Mouse (Mus musculus): ENCODE measurements around the gene 9530003J23Rik.
"Not testable (repeated sequence)": the region's sequence is repeated elsewhere in the genome, so short reads cannot be mapped to it uniquely, and the experiment has no call there.

The 9530003J23Rik gene

DNA sequence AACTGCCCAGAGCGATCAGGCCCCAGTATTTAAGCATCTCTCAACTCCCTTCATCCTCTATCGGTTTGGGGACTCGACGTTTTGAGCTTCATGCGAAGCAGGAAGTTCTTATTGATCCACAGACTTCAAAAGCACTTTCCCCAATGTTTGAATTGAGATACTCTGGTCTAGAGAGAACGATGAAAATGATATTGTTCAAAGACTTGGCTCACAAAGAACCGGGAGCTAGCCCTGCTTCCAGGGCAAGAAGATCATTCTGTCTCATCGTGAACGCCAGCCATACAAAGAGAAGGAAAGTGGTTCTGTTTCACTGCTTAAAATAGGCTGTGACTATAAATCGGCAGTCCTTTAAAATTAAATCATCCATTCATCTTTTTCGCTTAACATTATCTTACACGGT lies at the start of gene 9530003J23Rik:
TSS of gene 9530003J23Rik (minus strand) at position 101 of the 400 bp plus-strand sequence.
- no peak for DNase-seq (ENCODE audit: low spot score in 2 of 2)

DNA sequence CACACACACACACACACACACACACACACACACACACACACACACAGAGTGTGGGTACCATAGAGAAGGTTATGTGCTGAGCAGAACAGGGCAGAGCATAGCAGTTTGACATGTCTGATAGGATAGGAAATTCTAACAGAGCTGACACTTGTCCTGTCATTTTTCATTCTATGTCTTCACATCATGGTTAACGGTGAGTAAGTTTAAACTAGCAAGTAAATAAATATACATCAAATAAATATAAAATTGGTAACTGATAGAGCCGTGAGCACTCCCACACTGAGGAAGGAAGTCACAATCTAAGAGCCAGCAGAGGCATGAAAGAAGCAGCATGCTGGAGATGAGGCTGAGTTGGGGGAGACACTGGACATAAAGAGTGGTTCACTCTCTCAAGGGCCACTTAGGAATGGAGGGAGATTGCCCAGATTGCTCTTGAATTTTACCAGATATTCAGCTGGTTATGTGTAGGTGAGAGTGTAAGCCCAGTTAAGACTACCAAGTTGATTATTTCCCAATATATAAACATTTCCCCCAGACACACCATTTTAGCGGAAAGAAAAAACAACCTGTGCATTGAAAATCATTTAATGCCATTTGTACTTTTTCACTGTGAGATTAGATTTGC lies 48.8 kb upstream of the 9530003J23Rik start:
- DNase-seq (ENCODE audit: low spot score in 2 of 2): no peak

DNA sequence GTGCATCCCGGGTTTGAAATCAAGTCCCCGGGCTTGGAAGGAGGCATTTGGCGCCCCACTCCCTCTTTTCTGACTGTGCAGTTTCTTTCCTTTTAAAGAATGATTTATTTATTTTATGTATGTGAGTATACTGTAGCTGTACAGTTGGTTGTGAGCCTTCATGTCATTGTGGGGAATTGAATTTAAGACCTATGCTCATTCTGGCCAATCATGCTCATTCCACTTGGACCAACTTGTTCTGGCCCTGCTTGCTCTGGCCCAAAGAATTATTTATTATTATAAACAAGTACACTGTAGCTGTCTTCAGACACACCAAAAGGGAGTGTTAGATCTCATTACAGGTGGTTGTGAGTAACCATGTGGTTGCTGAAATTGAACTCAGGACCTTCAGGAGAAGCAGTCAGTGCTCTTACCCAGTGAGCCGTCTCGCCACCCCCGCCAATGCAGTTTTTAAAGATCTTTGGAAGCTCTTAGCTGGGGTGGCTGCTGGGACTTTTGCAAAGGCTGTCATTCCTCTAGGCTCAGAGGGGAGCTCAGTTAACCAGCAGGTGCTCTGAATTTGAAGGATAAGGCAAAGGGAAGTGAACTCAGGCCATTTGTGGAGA lies 48.0 kb upstream of the 9530003J23Rik start:
- no peak for DNase-seq (ENCODE audit: low spot score in 2 of 2)

DNA sequence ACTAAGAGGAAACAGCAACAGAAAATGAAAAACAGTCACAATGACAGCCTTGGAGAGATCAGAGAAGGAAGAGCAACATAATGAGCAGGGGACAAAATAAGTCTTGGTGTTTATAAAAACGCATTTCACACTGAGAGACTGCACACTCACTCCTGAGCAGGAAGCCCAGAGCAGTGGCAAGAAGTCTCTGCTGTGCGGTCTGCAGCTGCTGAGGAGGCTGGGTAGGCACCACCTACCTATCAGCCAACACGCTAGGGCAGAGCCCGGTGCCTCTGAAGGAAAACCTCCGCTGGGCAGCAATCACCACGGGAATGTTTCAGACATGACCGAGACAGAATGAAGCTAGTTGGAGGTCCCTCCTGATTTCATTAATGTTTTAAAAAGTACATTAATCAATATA lies 47.1 kb upstream of the 9530003J23Rik start:
- DNase-seq (ENCODE audit: low spot score in 2 of 2): not testable (repeated sequence)

DNA sequence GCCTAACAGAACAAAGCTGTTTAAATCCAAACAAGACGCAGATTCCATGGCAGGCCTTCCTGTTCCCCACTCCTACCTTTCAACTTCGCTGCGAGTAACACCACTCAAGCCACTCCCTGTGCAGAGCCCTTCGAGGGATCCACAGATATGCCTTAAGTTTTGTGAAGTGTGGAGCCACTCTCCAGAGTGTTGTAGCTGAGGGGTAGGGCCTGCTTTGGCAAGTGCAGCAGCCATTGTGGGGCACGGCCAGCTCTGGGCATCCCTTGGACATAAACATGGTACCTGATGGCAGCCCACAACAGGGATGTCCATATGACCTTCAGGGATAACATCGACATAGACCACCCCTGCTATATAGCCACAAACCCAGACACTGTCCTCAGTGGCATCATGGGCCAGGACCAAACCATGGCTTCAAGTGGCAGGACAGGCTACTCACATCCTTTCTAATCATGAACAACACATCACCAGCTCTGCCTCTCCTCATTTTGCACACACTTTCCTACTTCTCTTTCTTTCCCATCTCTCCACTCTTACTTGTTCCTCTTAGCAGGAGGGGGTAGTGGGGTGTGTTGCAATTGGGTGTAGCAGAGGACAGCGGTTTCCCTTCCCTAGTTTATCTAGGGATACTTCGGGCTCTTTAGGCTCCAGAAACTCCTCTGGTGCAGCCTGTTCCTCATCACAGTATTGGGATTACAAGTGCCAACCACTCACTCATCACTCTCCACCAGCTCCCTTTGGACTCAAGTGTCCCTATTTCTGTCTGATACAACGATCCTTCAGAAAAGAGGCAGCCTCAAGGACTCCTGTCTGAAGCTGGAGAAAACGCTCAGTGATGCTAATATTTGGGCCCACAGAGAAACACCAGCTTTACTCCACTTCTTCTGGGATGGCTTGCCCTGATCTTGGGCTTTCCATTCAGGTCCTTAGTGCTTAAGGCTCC lies 46.3 kb upstream of the 9530003J23Rik start:
- no peak for DNase-seq (ENCODE audit: low spot score in 2 of 2)

DNA sequence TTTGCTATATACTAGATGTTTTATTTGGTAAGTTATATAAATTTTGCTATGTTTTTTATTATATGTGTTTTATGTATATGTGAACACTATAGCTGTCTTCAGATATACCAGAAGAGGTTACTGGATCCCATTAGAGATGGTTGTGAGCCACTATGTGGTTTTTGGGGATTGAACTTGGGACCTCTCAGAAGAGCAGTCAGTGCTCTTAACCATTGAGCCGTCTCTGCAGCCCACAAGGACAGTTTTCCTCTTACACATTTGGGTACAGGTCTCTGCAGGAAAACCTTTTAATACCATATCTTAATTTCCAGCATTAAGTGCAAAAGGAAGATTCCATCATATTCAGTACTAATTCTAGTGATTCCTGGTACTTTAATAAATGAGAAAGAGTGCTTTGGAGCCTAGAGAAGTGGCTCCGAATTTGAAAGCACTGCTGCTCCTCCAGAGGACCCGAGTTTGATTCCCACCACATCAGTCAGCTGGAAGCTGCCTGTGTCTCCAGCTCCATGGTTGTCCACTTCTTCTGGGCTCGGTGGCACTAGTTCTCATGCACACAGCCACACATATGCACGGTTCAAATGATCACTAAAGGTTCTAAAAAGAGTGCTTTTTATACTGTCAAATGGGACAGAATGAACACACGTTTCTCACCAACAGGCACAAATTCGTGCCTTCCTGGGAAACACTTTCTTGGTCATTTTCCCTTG lies 45.5 kb upstream of the 9530003J23Rik start:
- DNase-seq (ENCODE audit: low spot score in 2 of 2): no peak

DNA sequence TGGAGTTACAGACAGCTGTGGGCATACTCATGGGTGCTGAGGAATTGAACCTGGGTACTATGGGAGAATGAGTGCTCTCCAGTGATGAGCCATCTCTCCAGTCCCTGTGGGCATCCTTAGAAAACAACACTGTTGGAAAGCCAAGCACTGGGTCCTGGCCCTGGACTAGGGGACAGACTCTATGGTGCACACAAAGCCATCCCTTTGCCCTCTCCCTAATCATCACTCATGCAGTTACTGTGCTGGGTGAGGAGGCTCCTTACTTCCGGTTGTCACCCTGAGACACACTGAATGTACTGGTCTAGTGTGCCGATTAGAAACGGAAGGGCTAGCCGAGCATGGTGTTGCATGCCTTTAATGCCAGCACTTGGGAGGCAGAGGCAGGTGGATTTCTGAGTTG lies 44.7 kb upstream of the 9530003J23Rik start:
- DNase-seq (ENCODE audit: low spot score in 2 of 2): not testable (repeated sequence)

DNA sequence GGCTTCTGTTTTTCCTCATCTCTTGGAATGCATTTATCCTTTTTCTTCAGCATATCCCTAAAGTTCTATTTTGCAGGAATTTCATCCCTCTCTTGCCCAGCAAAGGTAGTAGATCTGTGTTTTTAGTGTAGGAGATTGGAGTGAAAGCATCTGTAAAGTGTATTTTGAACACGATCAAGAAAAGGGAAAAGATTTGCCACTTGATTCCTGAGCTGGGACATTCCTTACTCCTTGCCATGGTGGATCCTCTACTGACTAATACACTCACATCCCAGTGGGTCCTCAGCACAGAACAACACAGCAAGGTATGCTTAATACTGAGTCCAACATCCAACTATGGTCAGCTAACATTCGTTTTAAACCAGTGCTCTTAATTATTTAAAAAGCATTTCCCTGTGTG lies 44.0 kb upstream of the 9530003J23Rik start:
- DNase-seq (ENCODE audit: low spot score in 2 of 2): no peak

DNA sequence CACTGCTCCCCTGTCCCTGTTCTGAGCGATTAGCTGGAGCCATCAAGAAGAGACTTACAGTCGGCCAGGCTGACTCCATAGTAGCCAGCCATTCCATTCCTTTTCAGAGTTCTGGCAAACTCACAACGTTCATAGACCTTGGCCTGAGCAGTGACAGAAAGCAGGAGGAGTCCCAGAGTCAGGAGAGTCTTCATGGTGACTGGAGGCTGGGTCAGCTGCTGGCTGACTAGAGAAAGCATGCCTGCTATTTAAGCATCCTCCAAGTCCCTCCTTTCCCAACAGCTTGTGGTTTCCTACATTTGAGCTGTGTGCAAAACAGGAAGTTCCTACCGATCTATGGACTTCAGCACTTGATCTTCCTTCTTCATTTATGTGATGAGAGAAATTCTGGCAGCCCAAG lies 43.5 kb upstream of the 9530003J23Rik start, which contains the start of gene Lyz2:
TSS of gene Lyz2 (minus strand) at position 273 of the 400 bp plus-strand sequence.
- peak in 1 of 2 experiments; percentile 15 for DNase-seq (ENCODE audit: low spot score in 2 of 2)

DNA sequence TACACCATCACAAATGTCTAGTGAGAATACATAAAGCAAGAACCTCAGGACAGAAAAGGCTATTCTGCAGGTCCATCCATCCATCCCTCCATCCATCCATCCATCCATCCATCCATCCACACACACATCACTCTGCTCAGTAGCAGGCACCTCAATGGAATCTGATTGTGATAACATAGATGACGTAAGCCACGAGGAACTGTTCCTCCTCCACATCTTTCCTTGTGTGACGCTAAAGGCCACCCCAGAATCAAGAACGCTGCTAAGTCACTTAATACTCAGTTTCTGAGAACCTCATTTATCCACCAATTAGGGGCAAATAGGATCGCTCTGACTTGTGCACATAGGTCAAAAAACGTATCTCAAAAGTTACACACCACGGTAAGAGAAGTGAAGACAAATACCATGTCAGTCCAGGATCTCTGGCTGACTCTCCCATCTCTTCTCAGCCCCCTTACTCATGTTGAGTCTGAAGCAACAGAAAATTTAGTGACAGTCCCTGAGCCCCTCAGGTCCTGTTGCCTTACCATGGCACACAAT lies 42.9 kb upstream of the 9530003J23Rik start:
- DNase-seq (ENCODE audit: low spot score in 2 of 2): no peak

DNA sequence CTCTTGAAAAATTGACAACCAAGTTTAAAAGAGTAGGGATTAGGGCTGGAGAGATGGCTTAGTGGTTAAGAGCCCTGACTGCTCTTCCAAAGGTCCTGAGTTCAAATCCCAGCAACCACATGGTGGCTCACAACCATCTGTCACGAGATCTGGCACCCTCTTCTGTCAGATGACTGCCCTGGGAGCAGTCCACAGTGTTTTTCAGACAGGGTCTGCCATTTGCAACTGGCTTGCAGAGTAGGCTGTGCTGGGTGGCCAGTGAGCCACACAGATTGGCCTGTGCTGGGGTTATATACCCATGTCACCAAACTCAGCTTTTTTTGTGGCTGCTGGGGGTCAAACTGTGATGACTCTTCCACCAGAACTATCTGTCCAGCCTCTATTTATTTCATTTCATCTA lies 41.5 kb upstream of the 9530003J23Rik start:
- DNase-seq (ENCODE audit: low spot score in 2 of 2): no peak

DNA sequence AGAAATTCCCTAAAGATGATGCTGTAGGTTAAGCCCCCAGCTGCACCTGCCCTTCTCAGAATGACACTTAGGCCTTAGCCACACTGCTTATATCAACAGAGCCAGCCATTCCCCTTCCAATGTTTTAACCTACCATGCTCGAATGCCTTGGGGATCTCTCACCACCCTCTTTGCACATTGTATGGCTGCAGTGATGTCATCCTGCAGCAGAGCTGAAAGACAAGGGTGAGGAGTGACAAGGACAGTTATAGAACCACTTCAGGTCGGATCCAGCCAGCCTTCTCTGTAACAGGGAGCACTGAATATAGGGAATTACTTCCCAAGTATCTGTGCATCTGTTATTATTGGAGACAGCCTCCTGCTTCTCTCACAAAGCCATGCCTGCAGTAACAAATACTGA lies 40.0 kb upstream of the 9530003J23Rik start:
- DNase-seq (ENCODE audit: low spot score in 2 of 2): not testable (repeated sequence)

DNA sequence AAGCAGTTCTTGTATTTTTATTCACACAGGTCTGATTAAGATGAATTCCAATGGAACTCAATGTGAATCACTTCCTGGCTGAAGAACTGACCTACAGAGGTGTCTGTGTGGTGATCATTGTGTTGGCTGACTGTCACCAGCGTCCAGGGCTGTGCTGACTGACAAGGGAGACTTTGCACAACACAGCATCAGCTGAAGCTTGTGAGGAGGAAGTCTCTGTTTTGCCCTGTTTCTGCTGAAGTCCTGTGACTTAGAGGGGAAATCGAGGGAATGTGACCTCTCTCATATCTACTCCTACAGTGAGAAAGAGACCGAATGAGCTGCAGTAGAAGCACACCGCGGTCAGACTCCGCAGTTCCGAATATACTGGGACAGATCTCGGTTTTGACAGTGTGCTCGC lies 39.3 kb upstream of the 9530003J23Rik start:
- not testable (repeated sequence) for DNase-seq (ENCODE audit: low spot score in 2 of 2)

DNA sequence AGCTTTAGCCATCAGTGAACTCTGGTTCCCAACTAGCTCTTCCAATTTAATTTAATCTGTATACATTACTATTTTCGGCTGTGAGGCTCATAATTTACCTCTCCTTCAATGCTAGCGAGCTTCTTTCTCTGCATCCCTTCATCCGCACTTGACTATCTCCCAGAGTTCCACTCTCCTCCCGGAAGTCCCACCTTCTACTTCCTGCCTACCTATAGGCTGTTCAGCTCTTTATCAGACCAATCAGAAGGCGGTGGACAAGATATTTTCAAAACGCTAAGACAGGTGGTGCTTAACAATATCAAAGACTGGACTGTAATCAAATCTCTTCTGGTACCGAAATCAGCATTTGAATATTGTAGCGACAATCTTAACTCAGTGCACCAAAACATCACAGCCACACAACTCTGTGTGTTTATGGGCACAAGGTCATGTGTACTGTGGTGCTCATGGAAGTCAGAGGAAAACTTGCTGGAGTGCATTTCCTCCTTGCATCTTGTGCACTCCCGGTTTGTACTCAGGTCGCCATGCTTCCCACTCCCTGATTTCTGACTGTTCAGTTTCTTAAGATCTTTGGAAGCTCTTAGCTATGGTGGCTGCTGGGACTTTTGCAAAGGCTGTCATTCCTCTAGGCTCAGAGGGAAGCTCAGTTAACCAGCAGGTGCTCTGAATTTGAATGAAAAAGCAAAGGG lies 37.3 kb upstream of the 9530003J23Rik start:
- DNase-seq (ENCODE audit: low spot score in 2 of 2): no peak

DNA sequence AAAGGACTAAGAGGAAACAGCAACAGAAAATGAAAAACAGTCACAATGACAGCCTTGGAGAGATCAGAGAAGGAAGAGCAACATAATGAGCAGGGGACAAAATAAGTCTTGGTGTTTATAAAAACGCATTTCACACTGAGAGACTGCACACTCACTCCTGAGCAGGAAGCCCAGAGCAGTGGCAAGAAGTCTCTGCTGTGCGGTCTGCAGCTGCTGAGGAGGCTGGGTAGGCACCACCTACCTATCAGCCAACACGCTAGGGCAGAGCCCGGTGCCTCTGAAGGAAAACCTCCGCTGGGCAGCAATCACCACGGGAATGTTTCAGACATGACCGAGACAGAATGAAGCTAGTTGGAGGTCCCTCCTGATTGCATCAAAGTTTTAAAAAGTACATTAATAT lies 36.1 kb upstream of the 9530003J23Rik start:
- DNase-seq (ENCODE audit: low spot score in 2 of 2): not testable (repeated sequence)

DNA sequence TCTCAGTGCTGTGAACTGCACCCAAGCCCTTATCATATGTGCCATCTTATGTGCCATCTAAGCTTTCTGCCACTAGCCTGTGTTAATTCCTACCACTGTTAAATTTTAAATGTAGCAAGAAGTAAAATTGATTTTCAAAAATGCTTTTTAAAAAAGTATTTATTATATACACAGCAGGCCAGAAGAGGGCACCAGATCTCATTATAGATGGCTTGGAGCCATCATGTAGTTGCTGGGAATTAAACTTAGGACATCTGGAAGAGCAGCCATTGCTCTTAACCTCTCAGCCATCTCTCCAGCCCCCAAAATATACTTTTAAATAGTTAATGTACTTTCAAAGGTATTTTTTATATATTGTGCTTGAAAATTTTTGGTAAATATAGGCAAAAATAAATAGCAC lies 33.5 kb upstream of the 9530003J23Rik start:
- DNase-seq (ENCODE audit: low spot score in 2 of 2): no peak

DNA sequence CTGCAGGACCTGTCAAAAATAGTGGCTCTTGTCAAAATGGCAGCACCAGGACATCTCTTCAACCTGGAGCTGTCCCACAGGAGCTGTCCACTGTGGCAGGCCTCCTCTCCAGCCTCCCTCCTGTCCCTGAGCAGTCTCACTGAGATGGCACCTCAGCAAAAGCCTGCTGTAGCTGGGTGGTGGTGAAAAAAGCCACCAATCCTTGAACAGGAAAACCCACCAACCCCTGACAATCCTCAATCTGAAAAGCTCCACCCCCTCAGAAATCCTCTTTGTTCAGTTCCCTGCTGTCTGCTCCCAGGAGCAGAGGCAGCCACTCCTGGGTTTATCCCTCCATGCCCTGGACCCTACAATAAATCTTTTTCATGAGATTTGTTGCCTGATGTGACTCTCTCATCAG lies 21.4 kb upstream of the 9530003J23Rik start:
- DNase-seq (ENCODE audit: low spot score in 2 of 2): no peak

DNA sequence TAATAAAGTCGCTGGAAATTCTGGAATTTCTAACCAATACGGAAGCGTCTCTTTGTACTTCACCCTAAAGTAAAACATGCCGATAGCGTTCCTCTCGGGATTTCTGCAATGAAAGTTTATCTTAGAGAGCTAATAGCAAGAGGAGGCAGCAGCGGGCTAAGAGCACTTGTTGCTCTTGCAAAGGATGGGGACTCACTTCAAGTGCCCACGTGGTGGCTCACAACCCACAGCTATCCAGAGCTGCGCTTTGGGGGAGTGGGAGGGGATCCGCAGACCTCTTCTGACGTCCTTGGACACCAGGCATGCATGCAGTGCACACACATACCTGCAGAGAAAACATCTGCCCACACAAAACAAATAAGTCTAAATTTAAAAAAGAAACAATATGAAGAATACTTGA lies 2.6 kb downstream of the 9530003J23Rik start:
- DNase-seq (ENCODE audit: low spot score in 2 of 2): no peak

DNA sequence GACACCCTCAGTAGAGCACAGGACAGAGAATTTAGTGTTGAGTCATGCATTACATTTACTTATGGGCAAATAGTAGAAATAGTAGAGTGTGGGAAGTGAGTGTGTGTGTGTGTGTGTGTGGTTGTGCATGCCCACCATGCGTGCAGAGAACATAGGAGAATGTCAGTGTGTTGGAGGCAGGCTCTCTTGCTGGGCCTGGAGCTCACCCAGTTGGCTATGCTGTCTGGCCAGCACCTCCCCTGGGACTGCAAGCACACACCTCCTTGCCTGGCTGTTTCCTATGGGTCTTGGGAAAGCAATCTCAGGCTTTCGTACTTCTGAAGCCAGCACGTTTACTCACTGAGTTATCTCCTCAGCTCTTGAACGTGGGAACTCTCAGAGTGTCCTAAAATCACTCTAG lies 3.7 kb downstream of the 9530003J23Rik start:
- DNase-seq (ENCODE audit: low spot score in 2 of 2): no peak

DNA sequence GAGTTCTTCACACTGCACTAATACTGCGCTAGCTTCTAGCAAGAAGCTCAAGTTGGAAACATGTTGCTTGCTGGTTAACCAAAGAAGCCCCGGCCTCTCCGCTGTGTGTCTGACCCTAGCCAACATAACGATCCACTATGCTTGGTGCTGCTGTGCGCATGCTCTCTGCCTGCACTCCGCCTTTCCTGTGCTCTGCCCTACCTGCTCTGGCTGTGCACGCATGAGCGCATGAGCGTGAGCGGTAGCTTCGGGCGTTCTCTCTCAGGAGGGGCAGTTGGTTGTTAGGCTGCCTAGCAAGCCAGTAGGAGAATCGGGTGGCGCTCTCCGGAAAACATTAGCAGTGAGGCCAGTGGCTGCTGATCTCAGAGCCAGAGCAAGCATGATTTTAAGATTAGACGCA lies 8.7 kb downstream of the 9530003J23Rik start:
- DNase-seq (ENCODE audit: low spot score in 2 of 2): no peak

DNA sequence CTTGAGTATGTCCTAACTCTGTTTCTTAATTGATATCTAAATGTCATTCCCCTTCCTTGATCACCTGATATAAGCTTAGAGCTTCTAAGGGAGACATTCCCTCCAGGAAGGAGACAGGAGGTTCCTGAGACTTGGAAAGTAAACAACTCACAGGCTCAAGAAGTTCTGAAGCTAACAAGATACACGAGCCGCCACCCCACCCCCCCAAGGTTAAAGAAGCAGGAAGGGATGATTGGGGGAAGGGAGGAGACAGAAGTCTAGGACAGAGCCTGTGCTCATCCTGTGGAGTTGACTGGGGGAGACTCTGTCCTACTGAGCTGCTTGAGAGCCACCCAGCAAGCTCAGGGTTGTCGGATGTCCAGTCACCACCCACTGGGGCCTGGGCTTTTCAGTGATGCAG lies 12.5 kb downstream of the 9530003J23Rik start:
- no peak for DNase-seq (ENCODE audit: low spot score in 2 of 2)

All from spleen, postnatal 36 days (tissue).